Mouse (Mus musculus): ENCODE results near the gene Best1. TPM values are rescaled to one million over a fixed set of nuclear protein-coding genes. Genes with fewer than 3 reads are reported as not detected.

The Best1 gene
- polyA plus RNA-seq, 1 experiment, result 0.74 TPM

- peak in 1 of 2 experiments; percentile 42 for DNase-seq (ENCODE audit: extremely low spot score in 1 of 2, low spot score in 1 of 2)
These were observed 23.9 kb upstream of the Best1 start for GRCm38 (mm10) chr19:10025169-10025875.

- no peak for DNase-seq (ENCODE audit: extremely low spot score in 1 of 2, low spot score in 1 of 2)
These were observed 21.9 kb upstream of the Best1 start for GRCm38 (mm10) chr19:10023304-10023758.

- peak in 1 of 2 experiments; percentile 75 for DNase-seq (ENCODE audit: extremely low spot score in 1 of 2, low spot score in 1 of 2)
These were observed 21.2 kb upstream of the Best1 start for GRCm38 (mm10) chr19:10022414-10023303.

- no peak for DNase-seq (ENCODE audit: extremely low spot score in 1 of 2, low spot score in 1 of 2)
These were observed 20.5 kb upstream of the Best1 start for GRCm38 (mm10) chr19:10021981-10022380.

GRCm38 (mm10) chr19:10019214-10019760 is 17.9 kb upstream of the Best1 start:
- DNase-seq (ENCODE audit: extremely low spot score in 1 of 2, low spot score in 1 of 2), result no peak

GRCm38 (mm10) chr19:10018527-10018818 is 17.0 kb upstream of the Best1 start:
- DNase-seq (ENCODE audit: extremely low spot score in 1 of 2, low spot score in 1 of 2), result no peak

GRCm38 (mm10) chr19:10017637-10018526 is 16.4 kb upstream of the Best1 start:
- DNase-seq (ENCODE audit: extremely low spot score in 1 of 2, low spot score in 1 of 2), result peak; percentile 48 to 73

GRCm38 (mm10) chr19:10016151-10016550 is 14.7 kb upstream of the Best1 start:
- DNase-seq (ENCODE audit: extremely low spot score in 1 of 2, low spot score in 1 of 2), result no peak

GRCm38 (mm10) chr19:10015442-10015841 is 14.0 kb upstream of the Best1 start:
- DNase-seq (ENCODE audit: extremely low spot score in 1 of 2, low spot score in 1 of 2), result no peak

- no peak for DNase-seq (ENCODE audit: extremely low spot score in 1 of 2, low spot score in 1 of 2)
These were observed 13.4 kb upstream of the Best1 start for GRCm38 (mm10) chr19:10014824-10015223.

- no peak for DNase-seq (ENCODE audit: extremely low spot score in 1 of 2, low spot score in 1 of 2)
These were observed 12.5 kb upstream of the Best1 start for GRCm38 (mm10) chr19:10013913-10014312.

- no peak for DNase-seq (ENCODE audit: extremely low spot score in 1 of 2, low spot score in 1 of 2)
These were observed 11.9 kb upstream of the Best1 start for GRCm38 (mm10) chr19:10013348-10013747.

GRCm38 (mm10) chr19:10012827-10013278 is 11.4 kb upstream of the Best1 start:
- DNase-seq (ENCODE audit: extremely low spot score in 1 of 2, low spot score in 1 of 2), result no peak

- DNase-seq (ENCODE audit: extremely low spot score in 1 of 2, low spot score in 1 of 2), result no peak
These were observed 10.0 kb upstream of the Best1 start for GRCm38 (mm10) chr19:10011408-10011807.

GRCm38 (mm10) chr19:10003696-10004095 is 2.3 kb upstream of the Best1 start:
- no peak for DNase-seq (ENCODE audit: extremely low spot score in 1 of 2, low spot score in 1 of 2)

GRCm38 (mm10) chr19:10000330-10000729 is 1.1 kb downstream of the Best1 start:
- DNase-seq (ENCODE audit: extremely low spot score in 1 of 2, low spot score in 1 of 2), result peak in 1 of 2 experiments; percentile 60

- DNase-seq (ENCODE audit: extremely low spot score in 1 of 2, low spot score in 1 of 2), result no peak
These were observed 2.5 kb downstream of the Best1 start for GRCm38 (mm10) chr19:9998736-9999486.

- no peak for DNase-seq (ENCODE audit: extremely low spot score in 1 of 2, low spot score in 1 of 2)
These were observed 3.4 kb downstream of the Best1 start for GRCm38 (mm10) chr19:9998063-9998416.

GRCm38 (mm10) chr19:9997204-9998062 is 4.0 kb downstream of the Best1 start:
- no peak for DNase-seq (ENCODE audit: extremely low spot score in 1 of 2, low spot score in 1 of 2)
